Mouse (Mus musculus) midbrain, embryonic 11.5 days (tissue): ENCODE data around the gene Trim44. TPM values are rescaled to one million over a fixed set of nuclear protein-coding genes. Genes with fewer than 3 reads are reported as not detected.

ENCODE experiments used
- ATAC-seq: fragments of 200-750 bp; cut with Nextera tagmentation; 2 replicates; pipeline ENCODE4 v1.8.0; 2017; ENCODE audit warnings: moderate TSS enrichment, moderate library complexity; ENCODE audit not compliant: low FRiP score
- DNase-seq: peaks from one replicate; pipeline ENCODE4 v3.0.0; 2015; ENCODE audit warnings: low spot score; ENCODE audit errors: missing footprints
- H3K27ac ChIP-seq: fragments of 300-500 bp; sonication (generic); 2 replicates; pipeline ENCODE4 v1.5.1; 2014; ENCODE audit warnings: low read depth, low read length
- H3K27me3 ChIP-seq: fragments of 300-500 bp; sonication (generic); 2 replicates; pipeline ENCODE4 v1.6.1; 2014; ENCODE audit warnings: mild to moderate bottlenecking, low read length, moderate library complexity, mixed read lengths; ENCODE audit not compliant: control insufficient read depth, insufficient read depth
- H3K36me3 ChIP-seq: fragments of 300-500 bp; sonication (generic); 2 replicates; pipeline ENCODE4 v1.6.1; 2014; ENCODE audit warnings: mild to moderate bottlenecking, low read length, moderate library complexity, mixed read lengths; ENCODE audit not compliant: control insufficient read depth, insufficient read depth
- H3K4me1 ChIP-seq: fragments of 300-500 bp; sonication (generic); 2 replicates; pipeline ENCODE4 v1.6.1; 2014; ENCODE audit warnings: low read length; ENCODE audit not compliant: control insufficient read depth, insufficient read depth
- H3K4me2 ChIP-seq: fragments of 300-500 bp; sonication (generic); 2 replicates; pipeline ENCODE4 v1.6.1; 2014; ENCODE audit warnings: mild to moderate bottlenecking, moderate library complexity
- H3K4me3 ChIP-seq: fragments of 300-500 bp; sonication (generic); 2 replicates; pipeline ENCODE4 v1.5.1; 2014; ENCODE audit warnings: low read depth, low read length
- H3K9ac ChIP-seq: fragments of 300-500 bp; sonication (generic); 2 replicates; pipeline ENCODE4 v1.6.1; 2014; ENCODE audit warnings: low read length
- H3K9me3 ChIP-seq: fragments of 300-500 bp; sonication (generic); 2 replicates; pipeline ENCODE4 v1.6.1; 2016; ENCODE audit warnings: low read length; ENCODE audit not compliant: control insufficient read depth
- WGBS: fragments of 180-500 bp; shearing (Covaris S2); extraction: QIAGEN DNeasy Blood & Tissue Kit; methylation state at CpG from one replicate; pipeline ENCODE4 v1.1.7; 2014; 5-methylcytosine and 5-hydroxymethylcytosine counted together
- polyA plus RNA-seq: library from polyadenylated mRNA; unstranded; fragments of >200 nt; fragmentation: Nextera tagmentation; extraction: Ambion mirVana; gene quantifications from 2 replicates; pipeline ENCODE4 v1.2.1, GENCODE M21; 2014

Gene Trim44
- polyA plus RNA-seq, 1 experiment from 2014 or later = 40.7 TPM

GRCm38 (mm10) chr2:102410615-102411014, 3.0 kb upstream of the Trim44 start:
- H3K36me3 ChIP-seq = no peaks in the 10 kb centered on the region

GRCm38 (mm10) chr2:102409741-102410140, 2.1 kb upstream of the Trim44 start:
- DNase-seq (peak; percentile 77), ATAC-seq (no peak)
- 84% methylated on average over 3 of the region's 3 CpGs for WGBS
- Histone ChIP-seq H3K36me3 (no peaks in the 10 kb centered on the region), H3K4me3 (no peak overlapping the region), H3K4me1 (peaks cover 3% of the 10 kb centered on the region), H3K9ac (no peak overlapping the region), H3K27ac (no peak overlapping the region), H3K4me2 (no peak overlapping the region), H3K9me3 (no peaks in the 10 kb centered on the region), H3K27me3 (no peaks in the 10 kb centered on the region)

More at GRCm38 (mm10) chr2:102410615-102411014, 3.0 kb upstream of the Trim44 start:
- Histone ChIP-seq H3K9ac (no peak overlapping the region; the same call in 1 of the 2 replicates), H3K4me1 (peaks cover 3% of the 10 kb centered on the region), H3K27ac (no peak overlapping the region), H3K9me3 (no peaks in the 10 kb centered on the region), H3K27me3 (no peaks in the 10 kb centered on the region), H3K4me2 (no peak overlapping the region), H3K4me3 (no peak overlapping the region)
- DNase-seq = peak; percentile 35
- ATAC-seq = no peak
- WGBS = 90% methylated on average over 4 of the region's 4 CpGs

- Histone ChIP-seq H3K4me3 (no peak overlapping the region), H3K9me3 (no peaks in the 10 kb centered on the region), H3K9ac (no peak overlapping the region), H3K36me3 (no peaks in the 10 kb centered on the region), H3K4me2 (no peak overlapping the region), H3K27me3 (no peaks in the 10 kb centered on the region), H3K4me1 (peaks cover 3% of the 10 kb centered on the region), H3K27ac (no peak overlapping the region)
- 77% methylated on average over 4 of the region's 4 CpGs for WGBS
- ATAC-seq (no peak), DNase-seq (peak; percentile 67)
Measured at GRCm38 (mm10) chr2:102406324-102407304, 1.0 kb downstream of the Trim44 start.

- Histone ChIP-seq H3K4me2 (no peak overlapping the region), H3K36me3 (no peaks in the 10 kb centered on the region), H3K4me1 (peaks cover 21% of the 10 kb centered on the region), H3K27ac (no peak overlapping the region), H3K9ac (no peak overlapping the region), H3K9me3 (no peaks in the 10 kb centered on the region), H3K4me3 (no peak overlapping the region), H3K27me3 (no peaks in the 10 kb centered on the region)
- ATAC-seq = no peak
- no peak for DNase-seq
- WGBS = 75% methylated on average over 5 of the region's 5 CpGs
Measured at GRCm38 (mm10) chr2:102403982-102404381, 3.6 kb downstream of the Trim44 start.

- ATAC-seq (no peak), DNase-seq (peak; percentile 66)
- H3K27me3 ChIP-seq = no peaks in the 10 kb centered on the region
- H3K36me3 ChIP-seq = no peaks in the 10 kb centered on the region
- no peaks in the 10 kb centered on the region for H3K9me3 ChIP-seq
- peaks cover 21% of the 10 kb centered on the region for H3K4me1 ChIP-seq
- no peak overlapping the region for H3K4me2 ChIP-seq
- 87% methylated on average over 4 of the region's 4 CpGs for WGBS
- H3K27ac ChIP-seq = no peak overlapping the region
- H3K4me3 ChIP-seq = no peak overlapping the region
- no peak overlapping the region for H3K9ac ChIP-seq
Measured at GRCm38 (mm10) chr2:102403306-102403705, 4.3 kb downstream of the Trim44 start.

GRCm38 (mm10) chr2:102401352-102401692, 6.3 kb downstream of the Trim44 start:
- no peaks in the 10 kb centered on the region for H3K36me3 ChIP-seq
- H3K4me1 ChIP-seq = peaks cover 17% of the 10 kb centered on the region
- peak overlapping the region; percentile 79 for H3K9ac ChIP-seq
- H3K4me3 ChIP-seq = peak overlapping the region; percentile 61
- H3K27me3 ChIP-seq = no peaks in the 10 kb centered on the region
- ATAC-seq (no peak), DNase-seq (no peak)
- peak overlapping the region; percentile 60 for H3K4me2 ChIP-seq
- no peaks in the 10 kb centered on the region for H3K9me3 ChIP-seq
- H3K27ac ChIP-seq = peak overlapping the region; percentile 74
- 35% methylated on average over 6 of the region's 6 CpGs for WGBS

- Histone ChIP-seq H3K4me3 (peak overlapping the region; percentile 61), H3K9me3 (no peaks in the 10 kb centered on the region), H3K36me3 (no peaks in the 10 kb centered on the region), H3K4me1 (peaks cover 17% of the 10 kb centered on the region), H3K27me3 (no peaks in the 10 kb centered on the region), H3K9ac (peak overlapping the region; percentile 79), H3K4me2 (peak overlapping the region; percentile 60), H3K27ac (peak overlapping the region; percentile 74)
- ATAC-seq (peak; percentile 91), DNase-seq (peak; percentile 98)
- WGBS = under 1% methylated on average over 88 of the region's 94 CpGs
Measured at GRCm38 (mm10) chr2:102400605-102401351, 6.8 kb downstream of the Trim44 start.

GRCm38 (mm10) chr2:102399864-102400604, 7.6 kb downstream of the Trim44 start:
- Histone ChIP-seq H3K27me3 (no peaks in the 10 kb centered on the region), H3K4me2 (peak overlapping the region; percentile 60), H3K9ac (peak overlapping the region; percentile 79), H3K4me1 (peaks cover 17% of the 10 kb centered on the region), H3K4me3 (peak overlapping the region; percentile 61), H3K27ac (peak overlapping the region; percentile 74), H3K36me3 (no peaks in the 10 kb centered on the region), H3K9me3 (no peaks in the 10 kb centered on the region)
- DNase-seq (peak; percentile 95), ATAC-seq (peak; percentile 50; the same call in 1 of the 2 replicates)
- 39% methylated on average over 48 of the region's 48 CpGs for WGBS
